In the genomic region with DNA sequence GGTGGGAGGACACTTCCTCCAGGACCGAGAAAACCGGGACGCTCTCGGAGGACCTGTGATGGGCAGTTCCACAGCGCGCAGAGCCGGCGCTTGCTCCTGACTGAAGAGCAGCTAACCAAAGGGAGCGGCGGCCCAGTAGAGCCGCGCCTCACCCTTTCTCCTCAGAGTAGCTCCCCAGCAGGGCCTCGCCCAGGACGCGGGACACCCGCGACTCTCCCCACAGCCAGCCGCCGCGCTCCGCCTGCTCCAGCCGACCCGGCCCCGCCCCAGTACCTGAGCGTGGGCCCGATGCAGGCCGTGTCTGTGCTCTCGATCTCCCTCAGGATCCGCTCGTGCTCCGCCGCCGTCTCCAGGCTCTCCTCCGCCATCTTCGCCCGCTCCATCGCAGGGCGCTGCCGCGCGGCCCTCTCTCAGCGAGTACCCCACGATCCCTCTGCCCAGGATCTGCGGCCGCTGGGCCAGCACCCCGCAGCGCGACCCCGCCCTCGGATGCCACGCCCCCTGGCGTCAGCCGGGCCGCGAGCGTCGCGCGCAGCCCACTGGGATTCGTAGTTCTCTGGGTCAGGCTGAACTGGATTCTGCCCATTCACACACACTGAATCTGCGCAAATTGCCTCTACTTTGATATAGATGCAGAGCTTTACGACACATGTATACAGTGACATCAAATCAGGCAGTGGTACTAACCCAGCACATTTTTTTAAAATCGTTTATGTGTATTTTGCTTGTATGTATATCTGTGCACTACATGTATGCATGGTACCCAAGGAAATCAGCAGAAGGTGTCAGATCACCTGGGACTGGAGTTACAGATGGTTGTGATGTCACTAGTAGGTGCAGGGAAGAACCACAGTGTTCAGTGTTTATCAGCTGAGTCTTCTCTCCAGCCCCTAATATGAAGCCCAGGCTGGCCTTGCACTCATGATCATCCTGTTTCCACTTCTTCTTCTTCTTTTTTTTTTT, we compare ENCODE assay signal across 7 mouse cellular contexts. TPM values are rescaled to one million over a fixed set of nuclear protein-coding genes. Genes with fewer than 3 reads are reported as not detected.
A peak's percentile ranks its signal among the peaks of the same experiment; 100 is the strongest.
DNase-seq lines count a peak whose midpoint lies in the region; ATAC-seq and TF ChIP-seq lines count a peak whose summit lies in the region.

Gene Exoc6b (minus strand): TSS at position 491 of the 963 bp plus-strand sequence.

- H3K4me1 ChIP-seq in embryonic facial prominence, embryonic 11.5 days (ENCODE audit: control insufficient read depth, insufficient read depth, low read length), result no peaks in the 10 kb centered on the region
- no peaks in the 10 kb centered on the region for H3K4me1 ChIP-seq in kidney, adult 2 months (ENCODE audit: control insufficient read depth, insufficient read depth, low read length)
- H3K4me1 ChIP-seq in limb, embryonic 12.5 days (replicated peaks), result peaks cover 11% of the 10 kb centered on the region
- peaks cover 26% of the 10 kb centered on the region for H3K4me1 ChIP-seq in midbrain, embryonic 15.5 days
- no peaks in the 10 kb centered on the region for H3K4me1 ChIP-seq in spleen, adult 2 months (ENCODE audit: control insufficient read depth, insufficient read depth, insufficient read length)

- peak within 1 kb of the TSS; percentile 93 for H3K4me3 ChIP-seq in embryonic facial prominence, embryonic 11.5 days (ENCODE audit: low read depth, low read length)
- peak within 1 kb of the TSS; percentile 77 for H3K4me3 ChIP-seq in kidney, adult 2 months (ENCODE audit: insufficient read depth, low read depth, low read length)
- H3K4me3 ChIP-seq in limb, embryonic 12.5 days (replicated peaks), result peak within 1 kb of the TSS; percentile 88
- peak within 1 kb of the TSS; percentile 81 for H3K4me3 ChIP-seq in midbrain, embryonic 15.5 days
- H3K4me3 ChIP-seq in spleen, adult 2 months (ENCODE audit: extremely low read depth, insufficient read depth, insufficient read length), result peak within 1 kb of the TSS; percentile 92

- DNase-seq in adrenal gland, postnatal 14 days, result peak; percentile 92
- peak; percentile 89 for DNase-seq in embryonic facial prominence, embryonic 11.5 days (ENCODE audit: low spot score)
- DNase-seq in heart, adult 11 months, result peak; percentile 99
- peak; percentile 90 for DNase-seq in kidney, adult 2 months
- DNase-seq in spleen, adult 2 months (ENCODE audit: low read depth in 1 of 2, low spot score in 2 of 2), result peak; percentile 26 to 81

- no peaks in the 10 kb centered on the region for H3K27me3 ChIP-seq in embryonic facial prominence, embryonic 11.5 days (ENCODE audit: control insufficient read depth, insufficient read depth, low read length)
- H3K27me3 ChIP-seq in kidney, adult 2 months (replicated peaks; ENCODE audit: control insufficient read depth, insufficient read depth, low read length), result no peaks in the 10 kb centered on the region
- no peaks in the 10 kb centered on the region for H3K27me3 ChIP-seq in limb, embryonic 12.5 days
- H3K27me3 ChIP-seq in midbrain, embryonic 15.5 days (replicated peaks), result no peaks in the 10 kb centered on the region
- H3K27me3 ChIP-seq in spleen, adult 2 months (ENCODE audit: control insufficient read depth, insufficient read depth, low read length), result no peaks in the 10 kb centered on the region

- H3K36me3 ChIP-seq in embryonic facial prominence, embryonic 11.5 days (replicated peaks; ENCODE audit: control insufficient read depth, insufficient read depth, low read depth, low read length), result no peaks in the 10 kb centered on the region
- H3K36me3 ChIP-seq in kidney, adult 2 months (ENCODE audit: control insufficient read depth, insufficient read depth, low read length), result no peaks in the 10 kb centered on the region
- H3K36me3 ChIP-seq in limb, embryonic 12.5 days, result no peaks in the 10 kb centered on the region
- H3K36me3 ChIP-seq in midbrain, embryonic 15.5 days (replicated peaks), result no peaks in the 10 kb centered on the region
- H3K36me3 ChIP-seq in spleen, adult 2 months (ENCODE audit: control insufficient read depth, insufficient read depth, low read length), result no peaks in the 10 kb centered on the region

- under 1% methylated on average over 60 of the region's 63 CpGs for WGBS in embryonic facial prominence, embryonic 11.5 days
- under 1% methylated on average over 63 of the region's 63 CpGs for WGBS in kidney, adult 2 months
- WGBS in limb, embryonic 12.5 days, result under 1% methylated on average over 51 of the region's 63 CpGs
- under 1% methylated on average over 62 of the region's 63 CpGs for WGBS in midbrain, embryonic 15.5 days
- WGBS in spleen, adult 2 months, result under 1% methylated on average over 58 of the region's 63 CpGs

- ATAC-seq in embryonic facial prominence, embryonic 11.5 days (replicated peaks; ENCODE audit: insufficient number of reproducible peaks, low FRiP score, low TSS enrichment, low read depth), result peak; percentile 95
- ATAC-seq in limb, embryonic 12.5 days (ENCODE audit: insufficient number of reproducible peaks, insufficient read depth, low FRiP score, low TSS enrichment, low read depth), result peak; percentile 94
- peak; percentile 94 for ATAC-seq in midbrain, embryonic 15.5 days (replicated peaks)

- no peak for TF ChIP-seq CTCF in kidney, adult 2 months (conservative IDR thresholded peaks at IDR 0.05; ENCODE audit: insufficient read depth, insufficient read length, low read depth, low read length)
- no peak for TF ChIP-seq CTCF in spleen, adult 2 months (IDR thresholded peaks at IDR 0.05; ENCODE audit: extremely low read depth, insufficient read depth, insufficient read length, insufficient replicate concordance)

- TF ChIP-seq POLR2A in kidney, adult 2 months (IDR thresholded peaks at IDR 0.05; ENCODE audit: low read depth, low read length), result peak; percentile 60
- peak; percentile 60 for TF ChIP-seq POLR2A in spleen, adult 2 months (IDR thresholded peaks at IDR 0.05; ENCODE audit: low read depth, low read length)

- H3K9me3 ChIP-seq in embryonic facial prominence, embryonic 11.5 days (replicated peaks; ENCODE audit: control insufficient read depth, low read length), result no peaks in the 10 kb centered on the region
- H3K9me3 ChIP-seq in limb, embryonic 12.5 days, result no peaks in the 10 kb centered on the region
- no peaks in the 10 kb centered on the region for H3K9me3 ChIP-seq in midbrain, embryonic 15.5 days

- H3K4me2 ChIP-seq in embryonic facial prominence, embryonic 11.5 days (ENCODE audit: low read depth, low read length), result peak within 1 kb of the TSS; percentile 84
- peak within 1 kb of the TSS; percentile 84 for H3K4me2 ChIP-seq in limb, embryonic 12.5 days
- H3K4me2 ChIP-seq in midbrain, embryonic 15.5 days, result peak within 1 kb of the TSS; percentile 72

- H3K9ac ChIP-seq in embryonic facial prominence, embryonic 11.5 days (replicated peaks; ENCODE audit: low read length), result peak within 1 kb of the TSS; percentile 91
- H3K9ac ChIP-seq in limb, embryonic 12.5 days (replicated peaks), result peak within 1 kb of the TSS; percentile 87
- H3K9ac ChIP-seq in midbrain, embryonic 15.5 days, result peak within 1 kb of the TSS; percentile 86

- H3K27ac ChIP-seq in embryonic facial prominence, embryonic 11.5 days (replicated peaks; ENCODE audit: low read depth, low read length), result 0 out of 2 replicates have a peak within 1 kb of the TSS, but pooled peaks have one; percentile 41
- H3K27ac ChIP-seq in kidney, adult 2 months (ENCODE audit: insufficient read depth, low read depth, low read length), result peak within 1 kb of the TSS; percentile 39
- H3K27ac ChIP-seq in limb, embryonic 12.5 days, result peak within 1 kb of the TSS; percentile 88
- H3K27ac ChIP-seq in midbrain, embryonic 15.5 days, result peak within 1 kb of the TSS; percentile 93
- peak within 1 kb of the TSS; percentile 30; the same call in 1 of the 2 replicates for H3K27ac ChIP-seq in spleen, adult 2 months (ENCODE audit: insufficient read depth, low read length)

RNA-seq across cellular contexts. Expression of gene Exoc6b, which starts in this region (rescaled TPM):
- total RNA-seq in adrenal gland, postnatal 14 days (2021), result 31.3 and 36.2 TPM in 2 replicates
- 33.4 and 36.0 TPM in 2 replicates for polyA plus RNA-seq in embryonic facial prominence, embryonic 11.5 days (2014; fragmentation: Nextera tagmentation; extraction: Ambion mirVana)
- 8.0 and 8.4 TPM in 2 replicates for polyA plus RNA-seq in kidney, adult 2 months (2012; rRNA removed)
- 38.2 and 38.7 TPM in 2 replicates for polyA plus RNA-seq in limb, embryonic 12.5 days (2016; fragmentation: Nextera tagmentation; extraction: Ambion mirVana)
- polyA plus RNA-seq in midbrain, embryonic 15.5 days (2015; fragmentation: Nextera tagmentation; extraction: Ambion mirVana), result 56.6 and 60.9 TPM in 2 replicates
- 2.6 and 3.1 TPM in 2 replicates for polyA plus RNA-seq in spleen, adult 2 months (2012; rRNA removed)

Comparison
In these comparisons a context has a peak if more than half of its experiments do, and no peak if none do; other contexts are left out.
1. Peak in every context shown above with its lines: DNase-seq, ATAC-seq, H3K4me3 ChIP-seq and H3K27ac ChIP-seq.
2. H3K27ac ChIP-seq: peak in every context shown above with its lines; median percentile 93 in midbrain, embryonic 15.5 days; 88 in limb, embryonic 12.5 days; 41 in embryonic facial prominence, embryonic 11.5 days; 39 in kidney, adult 2 months; 30 in spleen, adult 2 months.